Mouse (Mus musculus): ENCODE measurements around the gene Sccpdh. TPM values are rescaled to one million over a fixed set of nuclear protein-coding genes. Genes with fewer than 3 reads are reported as not detected.
"Not testable (repeated sequence)": the region's sequence is repeated elsewhere in the genome, so short reads cannot be mapped to it uniquely, and the experiment has no call there.

Sccpdh gene
- polyA plus RNA-seq, 1 experiment = 75.0 TPM

DNA sequence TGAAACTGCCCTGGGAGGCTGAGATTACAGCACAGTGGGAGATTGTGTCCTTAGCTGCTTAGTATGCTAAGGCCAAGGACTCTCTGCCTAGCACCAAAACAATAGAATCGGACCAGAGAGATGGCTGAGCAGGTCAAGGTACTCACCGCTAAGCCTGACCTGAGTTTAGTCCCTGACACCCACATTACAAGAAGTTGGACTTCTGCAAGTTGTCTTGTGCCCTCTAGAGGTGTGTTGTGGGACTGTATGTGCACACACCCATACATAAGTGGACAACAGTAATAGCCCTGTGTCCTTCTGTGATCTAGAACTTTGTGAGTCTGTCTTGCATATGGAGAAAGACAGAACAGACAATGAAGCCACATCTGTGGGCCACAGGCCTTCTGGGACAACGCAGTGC is 33.9 kb upstream of the Sccpdh start:
- Histone ChIP-seq H3K4me1 (ENCODE audit: control insufficient read depth, insufficient read depth, low read length) (no peaks in the 10 kb centered on the region), H3K4me3 (ENCODE audit: insufficient read depth, low read length) (no peak overlapping the region), H3K27ac (ENCODE audit: insufficient read depth, low read length) (no peak overlapping the region)
- TF ChIP-seq CTCF (IDR thresholded peaks at IDR 0.05; ENCODE audit: extremely low read depth, insufficient read depth, low read length) (0 out of 2 replicates have a peak, but pooled peaks have one; percentile 6), POLR2A (IDR thresholded peaks at IDR 0.05; ENCODE audit: extremely low read depth, insufficient read depth, low read length) (no peak)

DNA sequence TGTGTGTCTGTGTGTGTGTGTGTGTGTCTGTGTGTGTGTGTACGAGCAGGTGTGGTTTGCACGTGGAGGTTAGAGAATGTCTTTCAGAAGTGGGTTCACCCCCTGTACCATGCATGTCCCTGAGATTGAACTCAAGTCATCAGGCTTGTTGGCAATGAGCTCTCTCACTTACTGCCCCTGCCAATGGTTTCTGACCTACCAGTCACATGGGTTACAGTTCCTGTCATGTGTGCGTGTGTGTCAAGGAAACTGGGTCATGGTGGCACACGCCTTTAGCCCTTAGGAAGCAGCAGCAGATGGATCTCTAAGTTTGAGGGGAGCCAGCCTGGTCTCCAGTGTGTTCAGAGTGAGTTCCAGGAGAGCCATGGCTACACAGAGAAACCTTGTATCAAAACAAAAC is 25.3 kb upstream of the Sccpdh start:
- no peak for TF ChIP-seq POLR2A (IDR thresholded peaks at IDR 0.05; ENCODE audit: extremely low read depth, insufficient read depth, low read length)
- TF ChIP-seq CTCF (IDR thresholded peaks at IDR 0.05; ENCODE audit: extremely low read depth, insufficient read depth, low read length) = no peak
- Histone ChIP-seq H3K4me3 (ENCODE audit: insufficient read depth, low read length) (no peak overlapping the region), H3K4me1 (ENCODE audit: control insufficient read depth, insufficient read depth, low read length) (no peaks in the 10 kb centered on the region), H3K27ac (ENCODE audit: insufficient read depth, low read length) (no peak overlapping the region)

DNA sequence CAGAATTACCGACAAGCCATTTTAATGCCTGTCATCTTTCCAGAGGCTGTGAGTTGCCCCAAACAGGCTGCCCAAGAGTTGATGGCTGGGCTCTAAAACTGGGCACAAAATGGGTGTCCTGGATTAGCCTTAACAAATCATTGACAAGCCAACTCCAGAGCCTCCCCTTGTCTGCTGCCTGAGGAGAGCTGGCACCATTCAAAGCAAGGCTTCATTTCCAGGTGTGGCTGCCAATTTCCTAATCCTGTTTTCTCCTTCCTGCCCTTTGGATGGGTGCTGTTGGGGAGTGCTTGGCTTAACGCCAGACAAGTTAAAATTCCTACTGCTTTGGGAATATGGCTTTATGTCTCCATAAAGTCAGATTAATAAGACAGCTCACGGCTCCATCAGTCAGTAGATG is 23.9 kb upstream of the Sccpdh start:
- H3K4me1 ChIP-seq (ENCODE audit: control insufficient read depth, insufficient read depth, low read length) = no peaks in the 10 kb centered on the region
- no peak for TF ChIP-seq CTCF (IDR thresholded peaks at IDR 0.05; ENCODE audit: extremely low read depth, insufficient read depth, low read length)
- no peak for TF ChIP-seq POLR2A (IDR thresholded peaks at IDR 0.05; ENCODE audit: extremely low read depth, insufficient read depth, low read length)
- no peak overlapping the region for H3K27ac ChIP-seq (ENCODE audit: insufficient read depth, low read length)
- no peak overlapping the region for H3K4me3 ChIP-seq (ENCODE audit: insufficient read depth, low read length)

DNA sequence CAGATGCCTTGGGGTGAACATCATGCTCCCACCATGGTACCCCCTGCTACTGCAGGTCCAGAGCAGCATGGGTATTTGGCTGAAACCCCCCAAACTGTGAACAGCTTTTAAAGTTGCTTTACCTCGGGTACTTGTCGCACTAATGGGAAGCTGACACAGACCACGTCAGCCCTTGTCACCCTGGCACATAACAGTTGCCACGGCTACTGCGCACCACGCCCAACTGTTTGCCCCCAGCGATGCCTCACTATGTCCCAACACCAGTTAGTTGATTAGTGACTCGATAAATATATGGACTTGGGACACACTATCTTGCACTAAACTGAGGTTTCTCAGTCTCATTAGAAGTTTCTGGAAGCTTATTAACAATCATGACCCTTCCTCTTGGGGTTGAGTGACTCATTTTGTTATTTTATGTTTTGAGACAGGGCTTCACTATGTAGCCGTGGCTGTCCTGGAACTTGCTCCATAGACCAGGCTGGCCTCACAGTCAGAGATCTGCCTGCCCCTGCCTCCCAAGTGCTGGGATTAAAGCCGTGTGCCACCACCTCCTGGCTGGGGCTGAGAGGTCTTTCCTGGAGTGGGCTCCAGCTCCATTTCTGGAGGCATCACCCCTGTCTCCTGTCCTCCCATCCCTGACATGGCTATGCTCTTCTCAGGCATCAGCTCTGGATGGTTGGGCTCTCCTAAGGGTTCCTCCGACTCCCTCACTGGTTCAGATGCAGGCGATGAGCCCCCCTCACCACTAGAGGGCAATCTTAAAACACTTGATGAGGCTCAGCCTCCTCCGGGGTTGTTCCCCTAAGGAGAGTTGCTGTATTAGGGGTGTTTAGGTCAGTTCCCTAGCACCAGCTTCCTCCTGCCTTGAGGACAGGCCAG is 22.7 kb upstream of the Sccpdh start:
- H3K27ac ChIP-seq (ENCODE audit: insufficient read depth, low read length) = no peak overlapping the region
- no peak overlapping the region for H3K4me3 ChIP-seq (ENCODE audit: insufficient read depth, low read length)

DNA sequence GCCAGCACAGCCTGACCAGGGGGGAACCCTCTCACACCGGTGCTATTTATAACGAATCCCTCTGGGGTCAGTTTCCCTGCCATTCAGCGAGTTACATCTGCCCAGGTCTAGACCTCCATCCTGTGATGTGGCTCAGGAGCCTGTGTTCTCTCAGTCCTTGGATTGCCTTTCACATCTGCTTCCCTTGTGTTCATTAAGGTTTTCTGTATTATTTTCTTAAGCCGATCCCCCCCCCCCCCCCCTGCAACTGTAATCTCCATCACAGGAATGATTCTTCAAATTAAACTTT is 22.1 kb upstream of the Sccpdh start:
- no peak for TF ChIP-seq CTCF (IDR thresholded peaks at IDR 0.05; ENCODE audit: extremely low read depth, insufficient read depth, low read length)
- no peak for TF ChIP-seq POLR2A (IDR thresholded peaks at IDR 0.05; ENCODE audit: extremely low read depth, insufficient read depth, low read length)
- Histone ChIP-seq H3K4me3 (ENCODE audit: insufficient read depth, low read length) (no peak overlapping the region), H3K27ac (ENCODE audit: insufficient read depth, low read length) (no peak overlapping the region)

More for the DNA sequence above, 22.7 kb upstream of the Sccpdh start:
- TF ChIP-seq CTCF (IDR thresholded peaks at IDR 0.05; ENCODE audit: extremely low read depth, insufficient read depth, low read length) = peak; percentile 90
- no peak for TF ChIP-seq POLR2A (IDR thresholded peaks at IDR 0.05; ENCODE audit: extremely low read depth, insufficient read depth, low read length)
- no peaks in the 10 kb centered on the region for H3K4me1 ChIP-seq (ENCODE audit: control insufficient read depth, insufficient read depth, low read length)

DNA sequence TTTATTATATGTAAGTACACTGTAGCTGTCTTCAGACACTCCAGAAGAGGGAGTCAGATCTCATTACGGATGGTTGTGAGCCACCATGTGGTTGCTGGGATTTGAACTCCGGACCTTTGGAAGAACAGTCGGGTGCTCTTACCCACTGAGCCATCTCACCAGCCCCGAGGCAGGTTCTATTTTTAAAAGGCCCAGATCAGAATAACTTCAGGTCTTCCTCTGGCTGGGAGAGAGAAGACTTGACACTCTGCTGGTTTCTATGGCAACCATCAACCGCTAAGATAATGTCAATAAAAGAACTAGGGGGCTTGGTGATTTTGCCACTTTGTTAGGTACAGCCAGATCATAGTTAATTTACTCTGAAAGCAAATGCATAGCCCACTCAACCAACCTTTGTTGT is 19.3 kb upstream of the Sccpdh start:
- H3K4me3 ChIP-seq (ENCODE audit: insufficient read depth, low read length); H3K27ac ChIP-seq (ENCODE audit: insufficient read depth, low read length); H3K4me1 ChIP-seq (ENCODE audit: control insufficient read depth, insufficient read depth, low read length): not testable (repeated sequence)

More for the DNA sequence above, 22.1 kb upstream of the Sccpdh start:
- no peaks in the 10 kb centered on the region for H3K4me1 ChIP-seq (ENCODE audit: control insufficient read depth, insufficient read depth, low read length)

DNA sequence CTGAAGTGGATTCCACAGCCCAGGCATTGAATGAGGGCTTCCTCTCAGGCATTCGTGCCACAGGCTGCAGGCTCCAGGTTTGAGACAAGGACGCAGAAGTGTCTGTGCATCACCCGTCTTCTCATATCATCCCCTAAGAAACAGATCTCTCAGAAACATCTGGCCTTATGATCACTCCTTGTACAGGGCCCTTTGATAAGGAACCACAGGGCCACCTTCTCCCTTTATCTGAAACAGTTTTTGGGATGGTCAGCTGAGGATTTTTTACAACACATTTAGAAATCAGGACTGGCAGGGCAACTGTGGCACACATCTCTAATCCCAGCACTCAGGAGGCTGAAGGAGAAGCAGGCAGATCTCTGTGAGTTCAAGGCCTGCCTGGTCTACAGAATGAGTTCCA is 18.7 kb upstream of the Sccpdh start:
- Histone ChIP-seq H3K27ac (ENCODE audit: insufficient read depth, low read length) (no peak overlapping the region), H3K4me1 (ENCODE audit: control insufficient read depth, insufficient read depth, low read length) (no peaks in the 10 kb centered on the region), H3K4me3 (ENCODE audit: insufficient read depth, low read length) (no peak overlapping the region)
- TF ChIP-seq POLR2A (IDR thresholded peaks at IDR 0.05; ENCODE audit: extremely low read depth, insufficient read depth, low read length) (no peak), CTCF (IDR thresholded peaks at IDR 0.05; ENCODE audit: extremely low read depth, insufficient read depth, low read length) (no peak)

DNA sequence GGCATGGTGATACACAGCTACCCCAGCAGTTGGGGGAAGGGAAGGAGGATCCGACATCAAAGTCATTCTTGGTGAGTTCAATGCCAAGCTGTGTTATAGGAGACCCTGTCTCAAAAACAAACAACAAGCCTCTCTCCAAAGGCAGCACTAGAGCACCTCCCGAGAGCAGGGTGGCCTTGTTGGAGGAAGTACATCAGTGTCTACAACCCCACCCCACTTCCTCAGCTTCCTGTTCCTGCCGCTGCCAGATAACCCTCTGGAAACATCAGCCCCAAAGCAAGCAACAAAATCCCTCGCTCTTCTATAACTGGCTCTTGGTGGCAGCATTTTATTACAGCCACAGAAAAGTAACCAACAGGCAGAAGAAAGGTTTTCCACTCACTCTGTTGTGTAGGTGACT is 17.7 kb upstream of the Sccpdh start:
- no peak overlapping the region for H3K27ac ChIP-seq (ENCODE audit: insufficient read depth, low read length)
- H3K4me3 ChIP-seq (ENCODE audit: insufficient read depth, low read length) = no peak overlapping the region
- TF ChIP-seq POLR2A (IDR thresholded peaks at IDR 0.05; ENCODE audit: extremely low read depth, insufficient read depth, low read length) (no peak), CTCF (IDR thresholded peaks at IDR 0.05; ENCODE audit: extremely low read depth, insufficient read depth, low read length) (no peak)
- no peaks in the 10 kb centered on the region for H3K4me1 ChIP-seq (ENCODE audit: control insufficient read depth, insufficient read depth, low read length)

DNA sequence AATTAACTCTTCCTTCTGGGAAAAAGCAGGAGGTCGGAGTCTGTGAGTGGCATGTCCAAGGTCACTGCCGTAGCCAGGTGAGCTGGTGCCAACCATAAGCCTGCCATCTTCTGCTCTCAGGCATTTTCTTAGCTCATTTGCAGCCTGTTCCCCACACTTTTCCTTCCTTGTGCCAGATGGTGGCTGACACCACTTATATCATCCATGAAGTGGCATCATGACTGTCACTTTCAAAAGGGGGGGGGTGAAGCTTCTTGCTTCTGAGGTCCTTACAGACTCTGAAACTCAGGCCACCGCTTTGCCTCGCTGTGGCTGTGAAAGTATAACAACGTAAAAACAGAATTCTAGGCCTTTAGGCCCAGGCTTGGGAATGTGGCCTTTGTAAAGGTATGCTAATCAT is 16.8 kb upstream of the Sccpdh start:
- TF ChIP-seq POLR2A (IDR thresholded peaks at IDR 0.05; ENCODE audit: extremely low read depth, insufficient read depth, low read length) = no peak
- no peak for TF ChIP-seq CTCF (IDR thresholded peaks at IDR 0.05; ENCODE audit: extremely low read depth, insufficient read depth, low read length)
- no peak overlapping the region for H3K4me3 ChIP-seq (ENCODE audit: insufficient read depth, low read length)
- H3K27ac ChIP-seq (ENCODE audit: insufficient read depth, low read length) = no peak overlapping the region
- H3K4me1 ChIP-seq (ENCODE audit: control insufficient read depth, insufficient read depth, low read length) = no peaks in the 10 kb centered on the region

DNA sequence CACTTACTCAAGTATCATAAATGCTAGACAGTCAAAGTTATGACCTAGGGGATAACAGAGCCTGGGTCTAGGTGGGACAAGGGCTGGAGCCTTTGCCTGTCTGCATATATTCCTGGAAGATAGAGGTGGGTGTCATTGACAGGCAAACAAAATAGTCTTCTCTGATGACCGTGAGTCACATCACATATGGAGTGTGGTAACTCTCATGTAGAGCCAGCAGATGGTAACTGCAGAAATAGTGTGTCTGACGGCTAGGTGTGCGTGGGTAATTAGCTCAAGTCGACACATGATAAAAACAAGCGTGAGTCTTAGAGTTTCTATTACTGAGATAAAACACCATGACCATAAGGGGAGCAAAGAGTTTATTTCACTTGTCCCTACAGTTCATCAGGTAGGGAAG is 4.9 kb upstream of the Sccpdh start:
- Histone ChIP-seq H3K4me3 (ENCODE audit: insufficient read depth, low read length) (no peak overlapping the region), H3K27ac (ENCODE audit: insufficient read depth, low read length) (no peak overlapping the region), H3K4me1 (ENCODE audit: control insufficient read depth, insufficient read depth, low read length) (no peaks in the 10 kb centered on the region)
- no peak for TF ChIP-seq POLR2A (IDR thresholded peaks at IDR 0.05; ENCODE audit: extremely low read depth, insufficient read depth, low read length)
